Mouse (Mus musculus) megakaryocyte, embryonic 14.5 days (primary cell): ENCODE results near the gene Anp32e.

Experiments
- FLI1 ChIP-seq: IDR thresholded peaks from 2 replicates; pipeline ENCODE4 v1.6.1; 2012; ENCODE audit warnings: low read length, inconsistent platforms, mixed read lengths
- GATA1 ChIP-seq: IDR thresholded peaks from 3 replicates; pipeline ENCODE4 v1.6.1; 2012; ENCODE audit warnings: mixed read lengths, low read length, inconsistent platforms, borderline replicate concordance

- TF ChIP-seq GATA1 (no peak), FLI1 (no peak)
These were observed 66.1 kb downstream of the Anp32e start for GRCm38 (mm10) chr3:95994975-95995801.
